Mouse (Mus musculus): ENCODE results near the gene Prr15l. TPM values are rescaled to one million over a fixed set of nuclear protein-coding genes. Genes with fewer than 3 reads are reported as not detected.

Prr15l gene
- polyA plus RNA-seq, 1 experiment from 2014 or later, result 1.5 TPM

GRCm38 (mm10) chr11:96938426-96938800 lies 10.5 kb downstream of the Prr15l start:
- no peaks in the 10 kb centered on the region for H3K9me3 ChIP-seq (replicated peaks)
- peaks cover 2% of the 10 kb centered on the region for H3K4me1 ChIP-seq
- ATAC-seq (ENCODE audit: low FRiP score), result no peak
- no peak overlapping the region for H3K27ac ChIP-seq
- no peaks in the 10 kb centered on the region for H3K27me3 ChIP-seq
- no peak overlapping the region for H3K4me2 ChIP-seq (replicated peaks)
- H3K4me3 ChIP-seq, result no peak overlapping the region
- H3K9ac ChIP-seq, result no peak overlapping the region
- no peaks in the 10 kb centered on the region for H3K36me3 ChIP-seq
- WGBS, result 86% methylated on average over 6 of the region's 6 CpGs

GRCm38 (mm10) chr11:96940578-96941465 lies 12.9 kb downstream of the Prr15l start:
- H3K9ac ChIP-seq, result no peak overlapping the region
- peaks cover 13% of the 10 kb centered on the region for H3K4me1 ChIP-seq
- H3K27ac ChIP-seq, result no peak overlapping the region
- no peak overlapping the region for H3K4me3 ChIP-seq
- no peaks in the 10 kb centered on the region for H3K36me3 ChIP-seq
- no peak for ATAC-seq (ENCODE audit: low FRiP score)
- H3K9me3 ChIP-seq (replicated peaks), result no peaks in the 10 kb centered on the region
- WGBS, result 80% methylated on average over 16 of the region's 16 CpGs
- no peaks in the 10 kb centered on the region for H3K27me3 ChIP-seq
- no peak overlapping the region for H3K4me2 ChIP-seq (replicated peaks)

- H3K27me3 ChIP-seq, result no peaks in the 10 kb centered on the region
- no peak overlapping the region for H3K9ac ChIP-seq
- no peak for ATAC-seq (ENCODE audit: low FRiP score)
- no peaks in the 10 kb centered on the region for H3K9me3 ChIP-seq (replicated peaks)
- H3K36me3 ChIP-seq, result no peaks in the 10 kb centered on the region
- no peak overlapping the region for H3K4me2 ChIP-seq (replicated peaks)
- no peak overlapping the region for H3K4me3 ChIP-seq
- peaks cover 13% of the 10 kb centered on the region for H3K4me1 ChIP-seq
- no peak overlapping the region for H3K27ac ChIP-seq
- 75% methylated on average over 6 of the region's 6 CpGs for WGBS
These were observed 14.2 kb downstream of the Prr15l start for GRCm38 (mm10) chr11:96941989-96942590.

- peaks cover 13% of the 10 kb centered on the region for H3K4me1 ChIP-seq
- no peaks in the 10 kb centered on the region for H3K27me3 ChIP-seq
- H3K27ac ChIP-seq, result no peak within 1 kb of the TSS
- H3K4me3 ChIP-seq, result peak within 1 kb of the TSS; percentile 54
- peak; percentile 97 for ATAC-seq (ENCODE audit: low FRiP score)
- no peaks in the 10 kb centered on the region for H3K36me3 ChIP-seq
- WGBS, result under 1% methylated on average over 29 of the region's 29 CpGs
- peak within 1 kb of the TSS; percentile 61 for H3K9ac ChIP-seq
- H3K4me2 ChIP-seq (replicated peaks), result peak within 1 kb of the TSS; percentile 80
- H3K9me3 ChIP-seq (replicated peaks), result no peaks in the 10 kb centered on the region
These were observed 15.9 kb downstream of the Prr15l start, which contains the start of gene Pnpo for GRCm38 (mm10) chr11:96943746-96944304. TSS of gene Pnpo (minus strand) at chr11:96943986.

GRCm38 (mm10) chr11:96944844-96945580 lies 17.1 kb downstream of the Prr15l start:
- no peaks in the 10 kb centered on the region for H3K9me3 ChIP-seq (replicated peaks)
- no peak overlapping the region for H3K4me3 ChIP-seq
- WGBS, result 82% methylated on average over 14 of the region's 14 CpGs
- no peak overlapping the region for H3K27ac ChIP-seq
- peak overlapping the region; percentile 38 for H3K9ac ChIP-seq
- no peaks in the 10 kb centered on the region for H3K36me3 ChIP-seq
- peaks cover 13% of the 10 kb centered on the region for H3K4me1 ChIP-seq
- ATAC-seq (ENCODE audit: low FRiP score), result no peak
- H3K4me2 ChIP-seq (replicated peaks), result peak overlapping the region; percentile 80
- H3K27me3 ChIP-seq, result no peaks in the 10 kb centered on the region

GRCm38 (mm10) chr11:96946498-96946897 lies 18.6 kb downstream of the Prr15l start:
- no peaks in the 10 kb centered on the region for H3K27me3 ChIP-seq
- H3K27ac ChIP-seq, result no peak overlapping the region
- no peak overlapping the region for H3K4me2 ChIP-seq (replicated peaks)
- 73% methylated on average over 9 of the region's 9 CpGs for WGBS
- H3K9me3 ChIP-seq (replicated peaks), result no peaks in the 10 kb centered on the region
- H3K4me1 ChIP-seq, result peaks cover 13% of the 10 kb centered on the region
- ATAC-seq (ENCODE audit: low FRiP score), result no peak
- no peak overlapping the region for H3K4me3 ChIP-seq
- H3K9ac ChIP-seq, result no peak overlapping the region
- H3K36me3 ChIP-seq, result peaks cover 8% of the 10 kb centered on the region

GRCm38 (mm10) chr11:96947849-96948248 lies 19.9 kb downstream of the Prr15l start:
- Histone ChIP-seq H3K4me1 (peaks cover 13% of the 10 kb centered on the region), H3K9ac (no peak overlapping the region), H3K4me3 (no peak overlapping the region), H3K36me3 (peaks cover 21% of the 10 kb centered on the region), H3K4me2 (replicated peaks) (no peak overlapping the region), H3K27me3 (no peaks in the 10 kb centered on the region), H3K27ac (no peak overlapping the region), H3K9me3 (replicated peaks) (no peaks in the 10 kb centered on the region)
- no peak for ATAC-seq (ENCODE audit: low FRiP score)
- 89% methylated on average over 4 of the region's 4 CpGs for WGBS

GRCm38 (mm10) chr11:96950767-96951166 lies 22.9 kb downstream of the Prr15l start:
- 96% methylated on average over 3 of the region's 3 CpGs for WGBS
- H3K36me3 ChIP-seq, result peaks cover 48% of the 10 kb centered on the region
- no peak overlapping the region for H3K9ac ChIP-seq
- no peak overlapping the region for H3K4me2 ChIP-seq (replicated peaks)
- H3K9me3 ChIP-seq (replicated peaks), result no peaks in the 10 kb centered on the region
- ATAC-seq (ENCODE audit: low FRiP score), result no peak
- no peak overlapping the region for H3K4me3 ChIP-seq
- no peak overlapping the region for H3K27ac ChIP-seq
- H3K4me1 ChIP-seq, result no peaks in the 10 kb centered on the region
- H3K27me3 ChIP-seq, result no peaks in the 10 kb centered on the region

GRCm38 (mm10) chr11:96952426-96952825 lies 24.5 kb downstream of the Prr15l start:
- no peak overlapping the region for H3K4me3 ChIP-seq
- H3K9ac ChIP-seq, result no peak overlapping the region
- 90% methylated on average over 10 of the region's 10 CpGs for WGBS
- no peaks in the 10 kb centered on the region for H3K9me3 ChIP-seq (replicated peaks)
- no peak overlapping the region for H3K27ac ChIP-seq
- no peak for ATAC-seq (ENCODE audit: low FRiP score)
- H3K4me1 ChIP-seq, result no peaks in the 10 kb centered on the region
- no peaks in the 10 kb centered on the region for H3K27me3 ChIP-seq
- peaks cover 63% of the 10 kb centered on the region for H3K36me3 ChIP-seq
- no peak overlapping the region for H3K4me2 ChIP-seq (replicated peaks)

GRCm38 (mm10) chr11:96952896-96953295 lies 25.0 kb downstream of the Prr15l start:
- no peak for ATAC-seq (ENCODE audit: low FRiP score)
- Histone ChIP-seq H3K4me2 (replicated peaks) (no peak overlapping the region), H3K27me3 (no peaks in the 10 kb centered on the region), H3K4me1 (no peaks in the 10 kb centered on the region), H3K9me3 (replicated peaks) (no peaks in the 10 kb centered on the region), H3K4me3 (no peak overlapping the region), H3K36me3 (peaks cover 66% of the 10 kb centered on the region), H3K9ac (no peak overlapping the region), H3K27ac (no peak overlapping the region)
- WGBS, result 84% methylated on average over 6 of the region's 6 CpGs

- H3K36me3 ChIP-seq, result peaks cover 78% of the 10 kb centered on the region
- H3K4me3 ChIP-seq, result no peak overlapping the region
- H3K9me3 ChIP-seq (replicated peaks), result no peaks in the 10 kb centered on the region
- H3K4me2 ChIP-seq (replicated peaks), result no peak overlapping the region
- no peaks in the 10 kb centered on the region for H3K4me1 ChIP-seq
- no peak overlapping the region for H3K9ac ChIP-seq
- H3K27me3 ChIP-seq, result no peaks in the 10 kb centered on the region
- H3K27ac ChIP-seq, result no peak overlapping the region
- no peak for ATAC-seq (ENCODE audit: low FRiP score)
- 92% methylated on average over 4 of the region's 4 CpGs for WGBS
These were observed 27.2 kb downstream of the Prr15l start for GRCm38 (mm10) chr11:96955094-96955493.
